Mouse (Mus musculus): Measurements from ENCODE around the gene Cdc123. TPM values are rescaled to one million over a fixed set of nuclear protein-coding genes. Genes with fewer than 3 reads are reported as not detected.
"Not testable (repeated sequence)": the region's sequence is repeated elsewhere in the genome, so short reads cannot be mapped to it uniquely, and the experiment has no call there.

Gene Cdc123
- polyA plus RNA-seq, 1 experiment from 2014 or later: 312 TPM

DNA sequence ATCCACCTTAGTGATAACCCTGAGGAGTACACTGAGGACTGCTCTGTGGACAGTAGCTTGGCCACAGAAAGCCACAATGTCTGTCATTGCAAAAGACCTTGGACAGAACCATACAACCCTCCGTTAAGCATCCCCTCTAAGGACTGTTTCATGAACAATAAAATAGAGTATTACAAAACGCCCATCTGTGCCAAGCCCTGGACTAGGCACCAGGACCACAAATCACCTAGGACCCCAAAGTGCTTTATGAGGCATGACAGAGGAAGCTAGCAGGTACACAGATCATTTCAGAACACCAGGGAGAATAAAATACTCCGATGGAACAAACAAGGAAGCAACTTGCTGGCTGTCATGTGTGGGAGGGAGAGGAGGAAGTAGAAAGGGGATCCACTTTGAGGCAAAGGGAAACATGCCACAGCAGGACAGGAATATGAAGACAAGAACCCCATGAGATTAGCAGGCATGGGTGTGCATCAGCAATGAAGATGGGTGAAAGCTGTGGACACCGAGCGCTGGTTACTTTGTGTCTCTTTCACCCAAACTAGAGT, 33.7 kb downstream of the Cdc123 start:
- H3K9ac ChIP-seq (ENCODE audit: low read depth, low read length): no peak overlapping the region
- no peaks in the 10 kb centered on the region for H3K4me1 ChIP-seq (replicated peaks; ENCODE audit: control insufficient read depth, insufficient read depth, low read length)
- H3K36me3 ChIP-seq (ENCODE audit: control insufficient read depth, insufficient read depth, low read length): no peaks in the 10 kb centered on the region
- no peak overlapping the region for H3K27ac ChIP-seq (ENCODE audit: low read depth, low read length)
- whole genome bisulfite sequencing: 94% methylated on average over 5 of the region's 5 CpGs
- no peak overlapping the region for H3K4me3 ChIP-seq (ENCODE audit: low read depth, low read length)
- H3K4me2 ChIP-seq (replicated peaks; ENCODE audit: low read depth, low read length): no peak overlapping the region
- DNase-seq (ENCODE audit: low spot score) (no peak), ATAC-seq (ENCODE audit: low FRiP score) (no peak)
- H3K27me3 ChIP-seq (ENCODE audit: control insufficient read depth, insufficient read depth, low read length): no peaks in the 10 kb centered on the region
- H3K9me3 ChIP-seq (ENCODE audit: control insufficient read depth, low read length): no peaks in the 10 kb centered on the region

DNA sequence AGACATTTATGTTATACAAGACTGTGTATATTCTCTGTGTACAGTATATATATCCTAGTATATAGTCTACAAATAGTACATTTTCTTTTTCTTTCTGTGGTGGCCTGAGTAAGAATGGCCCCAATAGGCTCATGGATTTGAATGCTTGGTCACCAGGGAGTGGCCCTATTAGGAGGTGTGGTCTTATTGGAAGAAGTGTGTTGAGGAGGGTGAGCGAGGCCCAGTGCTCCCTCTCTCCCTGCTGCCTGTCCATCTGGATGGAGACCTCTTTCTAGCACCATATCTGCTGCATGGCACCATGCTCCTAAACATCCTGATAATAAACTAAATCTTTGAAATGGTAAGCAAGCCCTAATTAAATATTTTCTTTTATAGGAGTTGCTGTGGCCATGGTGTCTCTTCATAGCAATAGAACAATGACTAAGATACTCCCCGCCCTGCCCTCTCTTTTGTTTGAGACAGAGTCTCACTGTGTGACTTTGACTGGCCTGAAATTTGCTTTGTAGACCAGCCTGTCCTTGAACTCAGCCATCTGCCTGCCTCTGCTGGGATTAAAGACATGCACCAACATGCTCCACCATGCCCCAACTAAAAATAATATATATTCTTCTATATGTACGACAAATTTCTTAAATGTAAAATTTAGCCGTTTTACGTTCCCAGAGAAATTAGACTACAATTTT, 34.8 kb downstream of the Cdc123 start:
- no peak for DNase-seq (ENCODE audit: low spot score)
- Histone ChIP-seq H3K4me1 (replicated peaks; ENCODE audit: control insufficient read depth, insufficient read depth, low read length) (no peaks in the 10 kb centered on the region), H3K4me3 (ENCODE audit: low read depth, low read length) (no peak overlapping the region), H3K9ac (ENCODE audit: low read depth, low read length) (no peak overlapping the region), H3K27ac (ENCODE audit: low read depth, low read length) (no peak overlapping the region), H3K27me3 (ENCODE audit: control insufficient read depth, insufficient read depth, low read length) (no peaks in the 10 kb centered on the region), H3K4me2 (replicated peaks; ENCODE audit: low read depth, low read length) (no peak overlapping the region), H3K36me3 (ENCODE audit: control insufficient read depth, insufficient read depth, low read length) (no peaks in the 10 kb centered on the region), H3K9me3 (ENCODE audit: control insufficient read depth, low read length) (no peaks in the 10 kb centered on the region)
- 91% methylated on average over 5 of the region's 5 CpGs for whole genome bisulfite sequencing
- no peak for ATAC-seq (ENCODE audit: low FRiP score)

- not testable (repeated sequence) for H3K4me2 ChIP-seq (replicated peaks; ENCODE audit: low read depth, low read length); H3K27me3 ChIP-seq (ENCODE audit: control insufficient read depth, insufficient read depth, low read length); H3K9ac ChIP-seq (ENCODE audit: low read depth, low read length); H3K36me3 ChIP-seq (ENCODE audit: control insufficient read depth, insufficient read depth, low read length); H3K27ac ChIP-seq (ENCODE audit: low read depth, low read length); H3K4me1 ChIP-seq (replicated peaks; ENCODE audit: control insufficient read depth, insufficient read depth, low read length); H3K4me3 ChIP-seq (ENCODE audit: low read depth, low read length); H3K9me3 ChIP-seq (ENCODE audit: control insufficient read depth, low read length); ATAC-seq (ENCODE audit: low FRiP score)
- WGBS: 82% methylated on average over 3 of the region's 3 CpGs
- peak; percentile 45 for DNase-seq (ENCODE audit: low spot score)
Measured at GRCm38 (mm10) chr2:5806201-5806600, 38.8 kb downstream of the Cdc123 start.

GRCm38 (mm10) chr2:5805228-5805627, 39.7 kb downstream of the Cdc123 start:
- H3K4me3 ChIP-seq (ENCODE audit: low read depth, low read length): no peak overlapping the region
- H3K27me3 ChIP-seq (ENCODE audit: control insufficient read depth, insufficient read depth, low read length): no peaks in the 10 kb centered on the region
- no peaks in the 10 kb centered on the region for H3K4me1 ChIP-seq (replicated peaks; ENCODE audit: control insufficient read depth, insufficient read depth, low read length)
- no peak overlapping the region for H3K27ac ChIP-seq (ENCODE audit: low read depth, low read length)
- no peak overlapping the region for H3K4me2 ChIP-seq (replicated peaks; ENCODE audit: low read depth, low read length)
- H3K36me3 ChIP-seq (ENCODE audit: control insufficient read depth, insufficient read depth, low read length): no peaks in the 10 kb centered on the region; the same call in 1 of the 2 replicates
- no peak for ATAC-seq (ENCODE audit: low FRiP score)
- 97% methylated on average over 7 of the region's 7 CpGs for WGBS
- DNase-seq (ENCODE audit: low spot score): no peak
- no peaks in the 10 kb centered on the region for H3K9me3 ChIP-seq (ENCODE audit: control insufficient read depth, low read length)
- H3K9ac ChIP-seq (ENCODE audit: low read depth, low read length): no peak overlapping the region

DNA sequence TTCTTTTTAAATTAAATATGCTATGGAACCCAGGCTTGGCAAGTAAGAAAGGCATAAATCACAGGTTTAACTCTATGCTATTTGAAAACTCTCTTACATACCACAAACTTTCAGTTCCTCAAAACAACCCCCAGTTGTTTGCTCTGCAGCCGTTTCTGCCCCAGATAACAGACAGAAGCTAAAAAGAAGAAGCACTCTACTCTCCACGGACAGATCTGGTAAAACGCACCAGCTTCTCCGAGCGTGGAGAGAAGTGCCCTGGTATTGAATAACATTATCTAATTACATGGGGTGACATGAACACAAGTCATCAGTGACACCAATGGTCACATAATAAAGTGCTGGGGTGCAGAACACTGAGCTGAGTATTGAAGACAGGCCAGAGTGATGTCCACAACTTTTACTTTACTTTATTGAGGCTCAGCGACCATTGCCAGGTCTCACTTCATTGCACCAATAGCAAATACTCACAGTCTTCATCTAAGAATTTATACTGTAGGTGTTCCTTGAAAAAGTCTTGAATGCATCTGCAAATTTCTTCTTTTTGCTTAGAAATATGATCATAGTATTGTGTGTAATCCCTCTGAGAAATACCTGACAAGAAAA, 40.4 kb downstream of the Cdc123 start:
- DNase-seq (ENCODE audit: low spot score) (no peak), ATAC-seq (ENCODE audit: low FRiP score) (no peak)
- Histone ChIP-seq H3K4me1 (replicated peaks; ENCODE audit: control insufficient read depth, insufficient read depth, low read length) (no peaks in the 10 kb centered on the region), H3K9ac (ENCODE audit: low read depth, low read length) (no peak overlapping the region), H3K27me3 (ENCODE audit: control insufficient read depth, insufficient read depth, low read length) (no peaks in the 10 kb centered on the region), H3K36me3 (ENCODE audit: control insufficient read depth, insufficient read depth, low read length) (no peaks in the 10 kb centered on the region; the same call in 1 of the 2 replicates), H3K9me3 (ENCODE audit: control insufficient read depth, low read length) (no peaks in the 10 kb centered on the region), H3K4me3 (ENCODE audit: low read depth, low read length) (no peak overlapping the region), H3K4me2 (replicated peaks; ENCODE audit: low read depth, low read length) (no peak overlapping the region), H3K27ac (ENCODE audit: low read depth, low read length) (no peak overlapping the region)
- WGBS: 91% methylated on average over 6 of the region's 6 CpGs

DNA sequence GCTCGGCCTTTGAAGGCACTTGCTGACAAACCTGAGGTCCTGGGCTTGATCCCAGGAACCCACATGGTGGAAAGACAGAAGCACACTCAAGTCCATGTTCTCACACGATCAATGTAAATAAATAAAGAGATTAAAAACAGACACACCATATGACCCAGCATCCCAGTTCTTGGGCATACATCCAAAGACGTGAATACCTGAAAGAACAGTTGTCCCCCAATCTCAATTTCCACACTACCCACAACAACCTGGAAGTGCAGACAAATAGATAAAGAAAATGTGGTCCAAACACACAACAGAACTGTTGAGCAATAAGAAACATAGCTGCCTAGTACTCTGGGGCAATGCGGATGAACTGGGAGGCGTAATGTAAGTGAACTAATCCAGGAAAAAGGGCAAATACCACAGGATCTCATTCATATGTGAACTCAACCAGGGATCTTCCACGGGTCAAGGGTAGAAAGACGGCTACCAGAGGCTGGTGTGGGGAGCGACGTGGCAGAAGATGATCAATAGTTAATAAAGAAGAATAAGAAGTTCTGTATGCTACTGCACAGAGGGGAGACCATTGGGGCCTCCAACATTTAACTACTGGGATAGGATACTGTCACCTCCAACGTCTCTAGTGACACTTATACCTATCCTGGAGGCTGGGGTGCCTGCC, 42.9 kb downstream of the Cdc123 start:
- Histone ChIP-seq H3K27me3 (ENCODE audit: control insufficient read depth, insufficient read depth, low read length) (no peaks in the 10 kb centered on the region), H3K27ac (ENCODE audit: low read depth, low read length) (no peak overlapping the region), H3K4me3 (ENCODE audit: low read depth, low read length) (no peak overlapping the region), H3K4me1 (replicated peaks; ENCODE audit: control insufficient read depth, insufficient read depth, low read length) (no peaks in the 10 kb centered on the region), H3K9ac (ENCODE audit: low read depth, low read length) (no peak overlapping the region), H3K9me3 (ENCODE audit: control insufficient read depth, low read length) (no peaks in the 10 kb centered on the region), H3K36me3 (ENCODE audit: control insufficient read depth, insufficient read depth, low read length) (peaks cover 2% of the 10 kb centered on the region; the same call in 1 of the 2 replicates), H3K4me2 (replicated peaks; ENCODE audit: low read depth, low read length) (no peak overlapping the region)
- no peak for ATAC-seq (ENCODE audit: low FRiP score)
- WGBS: 91% methylated on average over 10 of the region's 10 CpGs
- DNase-seq (ENCODE audit: low spot score): no peak

GRCm38 (mm10) chr2:5801182-5801640, 43.8 kb downstream of the Cdc123 start:
- Histone ChIP-seq H3K4me3 (ENCODE audit: low read depth, low read length) (no peak overlapping the region), H3K4me1 (replicated peaks; ENCODE audit: control insufficient read depth, insufficient read depth, low read length) (no peaks in the 10 kb centered on the region), H3K27me3 (ENCODE audit: control insufficient read depth, insufficient read depth, low read length) (no peaks in the 10 kb centered on the region), H3K9ac (ENCODE audit: low read depth, low read length) (no peak overlapping the region), H3K4me2 (replicated peaks; ENCODE audit: low read depth, low read length) (no peak overlapping the region), H3K27ac (ENCODE audit: low read depth, low read length) (no peak overlapping the region), H3K36me3 (ENCODE audit: control insufficient read depth, insufficient read depth, low read length) (peaks cover 2% of the 10 kb centered on the region; the same call in 1 of the 2 replicates), H3K9me3 (ENCODE audit: control insufficient read depth, low read length) (no peaks in the 10 kb centered on the region)
- ATAC-seq (ENCODE audit: low FRiP score) (no peak), DNase-seq (ENCODE audit: low spot score) (no peak)
- 90% methylated on average over 9 of the region's 9 CpGs for WGBS

DNA sequence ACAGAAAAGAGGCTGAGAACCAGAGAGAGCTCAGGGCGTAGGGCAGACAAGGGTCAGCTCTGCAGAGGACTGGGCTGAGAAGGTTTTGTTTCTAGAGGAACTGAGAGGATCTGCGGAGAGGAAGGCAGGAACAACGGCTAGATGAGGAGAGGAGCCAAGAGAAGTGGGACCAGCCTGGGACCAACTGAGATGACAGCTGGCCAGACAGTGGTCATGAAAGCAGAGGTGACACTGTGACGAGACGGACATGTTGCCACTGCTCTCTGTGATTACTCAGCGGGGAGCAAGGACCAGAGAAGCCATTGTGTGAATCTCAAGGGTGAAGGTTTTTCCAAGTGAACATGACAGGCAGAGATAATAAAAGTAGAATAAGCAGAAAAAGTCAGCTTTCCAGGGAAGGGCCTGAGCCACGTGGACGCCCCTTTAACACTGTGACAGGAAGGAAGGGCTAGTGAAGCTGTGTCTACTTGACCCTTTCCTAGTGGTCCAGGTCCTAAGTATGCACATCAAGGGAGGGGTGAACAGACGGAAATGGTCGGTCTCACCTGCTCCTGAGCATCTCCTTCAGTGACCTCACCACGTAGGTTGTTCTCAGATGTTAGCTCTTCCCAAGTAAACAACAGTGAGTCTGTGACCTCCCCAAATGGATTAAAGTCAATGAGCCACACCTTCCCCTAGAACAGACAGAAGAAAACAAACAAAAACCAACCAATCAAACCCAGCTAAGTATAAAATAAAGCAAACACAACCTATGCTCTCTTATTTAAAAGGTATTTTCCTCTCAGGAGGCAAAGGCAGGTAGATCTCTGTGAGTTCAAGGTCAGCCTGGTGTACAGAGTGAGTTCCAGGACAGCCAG, 46.9 kb downstream of the Cdc123 start:
- Histone ChIP-seq H3K4me1 (replicated peaks; ENCODE audit: control insufficient read depth, insufficient read depth, low read length) (no peaks in the 10 kb centered on the region), H3K4me2 (replicated peaks; ENCODE audit: low read depth, low read length) (no peak overlapping the region), H3K27me3 (ENCODE audit: control insufficient read depth, insufficient read depth, low read length) (no peaks in the 10 kb centered on the region), H3K27ac (ENCODE audit: low read depth, low read length) (no peak overlapping the region), H3K4me3 (ENCODE audit: low read depth, low read length) (no peak overlapping the region), H3K9me3 (ENCODE audit: control insufficient read depth, low read length) (no peaks in the 10 kb centered on the region), H3K9ac (ENCODE audit: low read depth, low read length) (no peak overlapping the region), H3K36me3 (ENCODE audit: control insufficient read depth, insufficient read depth, low read length) (peaks cover 11% of the 10 kb centered on the region; the same call in 1 of the 2 replicates)
- ATAC-seq (ENCODE audit: low FRiP score) (no peak), DNase-seq (ENCODE audit: low spot score) (no peak)
- 91% methylated on average over 11 of the region's 11 CpGs for WGBS
